Mouse (Mus musculus): Measurements from ENCODE around the gene Aacs. TPM values are rescaled to one million over a fixed set of nuclear protein-coding genes. Genes with fewer than 3 reads are reported as not detected.

Aacs gene
- polyA plus RNA-seq, 1 experiment from 2014 or later: 36.8 TPM

- Histone ChIP-seq H3K4me1 (peaks cover 16% of the 10 kb centered on the region), H3K4me2 (no peak overlapping the region)
These were observed 31.1 kb upstream of the Aacs start for GRCm38 (mm10) chr5:125444554-125444953.

GRCm38 (mm10) chr5:125446344-125446743 lies 29.3 kb upstream of the Aacs start:
- Histone ChIP-seq H3K4me2 (no peak overlapping the region), H3K9me3 (no peaks in the 10 kb centered on the region), H3K4me3 (no peak overlapping the region), H3K36me3 (peaks cover 5% of the 10 kb centered on the region), H3K27me3 (no peaks in the 10 kb centered on the region), H3K4me1 (peaks cover 10% of the 10 kb centered on the region), H3K27ac (no peak overlapping the region), H3K9ac (no peak overlapping the region)
- WGBS: 84% methylated on average over 7 of the region's 7 CpGs
- ATAC-seq (ENCODE audit: insufficient number of reproducible peaks, insufficient read depth, low FRiP score, low TSS enrichment, low read depth): no peak

More at GRCm38 (mm10) chr5:125444554-125444953, 31.1 kb upstream of the Aacs start:
- WGBS: 93% methylated on average over 4 of the region's 4 CpGs
- no peak overlapping the region for H3K4me3 ChIP-seq
- H3K9me3 ChIP-seq: no peaks in the 10 kb centered on the region
- H3K9ac ChIP-seq: no peak overlapping the region
- H3K27ac ChIP-seq: no peak overlapping the region
- ATAC-seq (ENCODE audit: insufficient number of reproducible peaks, insufficient read depth, low FRiP score, low TSS enrichment, low read depth): no peak
- peaks cover 5% of the 10 kb centered on the region for H3K36me3 ChIP-seq
- no peaks in the 10 kb centered on the region for H3K27me3 ChIP-seq

GRCm38 (mm10) chr5:125448026-125448425 lies 27.6 kb upstream of the Aacs start:
- Histone ChIP-seq H3K9me3 (no peaks in the 10 kb centered on the region), H3K27ac (no peak overlapping the region), H3K4me1 (peaks cover 3% of the 10 kb centered on the region; the same call in 1 of the 2 replicates), H3K4me2 (no peak overlapping the region), H3K27me3 (no peaks in the 10 kb centered on the region), H3K36me3 (peaks cover 18% of the 10 kb centered on the region), H3K4me3 (no peak overlapping the region), H3K9ac (no peak overlapping the region)
- ATAC-seq (ENCODE audit: insufficient number of reproducible peaks, insufficient read depth, low FRiP score, low TSS enrichment, low read depth): no peak
- 80% methylated on average over 3 of the region's 3 CpGs for WGBS

DNA sequence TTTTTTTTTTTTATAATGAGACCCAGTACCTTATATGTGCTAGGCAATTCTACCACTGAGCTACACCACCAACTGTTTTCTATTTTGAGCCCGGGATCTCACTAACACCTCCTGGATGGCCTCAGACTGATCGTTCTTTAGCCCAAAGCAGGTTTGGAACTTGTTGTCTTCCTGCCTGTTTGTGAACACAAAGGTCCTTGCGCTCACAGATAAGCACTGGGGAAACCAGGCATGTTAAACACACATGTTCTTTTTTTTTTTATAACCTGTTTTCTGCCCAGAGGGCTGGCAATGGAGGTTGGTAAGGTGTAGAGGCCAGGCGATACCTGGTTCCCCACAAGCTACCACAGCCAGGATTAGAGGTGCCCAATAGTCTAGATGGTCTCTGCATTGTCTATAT lies 27.0 kb upstream of the Aacs start:
- Histone ChIP-seq H3K27me3 (no peaks in the 10 kb centered on the region), H3K27ac (no peak overlapping the region), H3K9ac (no peak overlapping the region), H3K9me3 (no peaks in the 10 kb centered on the region), H3K4me3 (no peak overlapping the region), H3K4me2 (no peak overlapping the region), H3K36me3 (peaks cover 19% of the 10 kb centered on the region; the same call in 1 of the 2 replicates), H3K4me1 (peaks cover under 1% of the 10 kb centered on the region; the same call in 1 of the 2 replicates)
- 92% methylated on average over 4 of the region's 4 CpGs for WGBS
- ATAC-seq (ENCODE audit: insufficient number of reproducible peaks, insufficient read depth, low FRiP score, low TSS enrichment, low read depth): no peak

DNA sequence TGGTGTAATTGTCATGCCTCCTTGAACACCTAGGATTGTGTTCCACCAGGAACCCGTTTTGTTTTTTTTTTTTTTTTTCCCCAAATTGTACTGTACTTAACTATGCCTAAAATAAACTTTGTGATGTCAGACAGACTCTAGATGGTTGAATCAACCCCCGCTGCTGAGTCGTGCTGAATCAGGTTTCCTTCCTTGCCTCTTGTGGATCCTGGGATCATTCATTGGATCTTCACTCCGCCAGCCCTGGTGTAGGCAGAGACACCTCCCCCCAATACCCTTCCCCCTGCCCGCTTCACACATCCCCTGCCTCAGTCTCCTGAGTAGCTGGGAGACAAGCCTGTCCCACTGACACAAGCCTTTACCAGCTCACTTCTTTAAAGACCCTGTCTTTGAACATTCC lies 26.3 kb upstream of the Aacs start:
- Histone ChIP-seq H3K9ac (no peak overlapping the region), H3K4me2 (no peak overlapping the region), H3K27me3 (no peaks in the 10 kb centered on the region), H3K4me3 (no peak overlapping the region), H3K9me3 (no peaks in the 10 kb centered on the region), H3K36me3 (peaks cover 22% of the 10 kb centered on the region), H3K4me1 (no peaks in the 10 kb centered on the region), H3K27ac (no peak overlapping the region)
- whole genome bisulfite sequencing: 75% methylated on average over 5 of the region's 5 CpGs
- ATAC-seq (ENCODE audit: insufficient number of reproducible peaks, insufficient read depth, low FRiP score, low TSS enrichment, low read depth): no peak

DNA sequence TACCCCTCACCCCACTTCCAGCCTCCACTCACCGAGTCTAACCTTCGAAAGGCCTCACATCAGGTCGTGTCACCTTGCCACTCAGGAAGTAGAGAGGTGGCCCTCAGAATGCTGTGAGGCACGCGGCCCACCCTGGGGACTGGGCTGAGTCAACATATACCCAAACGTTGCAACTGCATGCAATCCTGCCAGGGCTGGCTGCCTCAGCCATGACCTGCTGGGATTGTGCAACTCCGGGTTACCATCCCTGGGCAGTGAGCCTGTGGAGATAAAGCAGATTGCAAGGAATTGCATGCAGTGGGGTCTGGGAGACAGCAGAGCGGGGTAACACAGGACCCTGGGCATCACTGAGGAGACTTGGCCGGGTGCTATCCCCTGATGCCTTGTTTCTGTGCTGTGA lies 23.0 kb upstream of the Aacs start:
- H3K9ac ChIP-seq: no peak overlapping the region
- no peaks in the 10 kb centered on the region for H3K4me1 ChIP-seq
- no peaks in the 10 kb centered on the region for H3K27me3 ChIP-seq
- H3K4me3 ChIP-seq: no peak overlapping the region
- no peak overlapping the region for H3K27ac ChIP-seq
- peaks cover 38% of the 10 kb centered on the region for H3K36me3 ChIP-seq
- WGBS: 86% methylated on average over 9 of the region's 9 CpGs
- no peaks in the 10 kb centered on the region for H3K9me3 ChIP-seq
- no peak for ATAC-seq (ENCODE audit: insufficient number of reproducible peaks, insufficient read depth, low FRiP score, low TSS enrichment, low read depth)
- no peak overlapping the region for H3K4me2 ChIP-seq

DNA sequence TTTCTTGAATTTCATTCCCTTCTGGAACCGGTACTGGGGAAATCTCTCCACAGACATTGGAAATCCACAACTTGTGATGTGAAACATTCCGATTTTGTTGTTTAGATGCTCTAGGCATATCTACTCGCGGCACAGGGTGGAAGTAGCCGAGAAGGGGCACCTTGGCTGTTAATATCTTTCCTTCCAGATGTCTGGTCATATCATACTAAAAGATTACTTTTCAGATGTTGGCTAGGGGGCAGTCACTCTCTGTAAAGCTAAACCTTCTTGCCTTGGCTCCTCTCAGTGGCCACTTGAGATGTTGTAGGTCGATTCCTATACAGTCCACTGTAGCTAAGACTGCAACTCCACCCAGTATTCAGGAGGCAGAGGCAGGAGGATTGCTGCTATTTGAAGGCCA lies 19.5 kb upstream of the Aacs start:
- no peak overlapping the region for H3K27ac ChIP-seq
- peaks cover 38% of the 10 kb centered on the region for H3K36me3 ChIP-seq
- no peak overlapping the region for H3K4me2 ChIP-seq
- H3K9ac ChIP-seq: no peak overlapping the region
- no peaks in the 10 kb centered on the region for H3K4me1 ChIP-seq
- no peak overlapping the region for H3K4me3 ChIP-seq
- no peak for ATAC-seq (ENCODE audit: insufficient number of reproducible peaks, insufficient read depth, low FRiP score, low TSS enrichment, low read depth)
- WGBS: 95% methylated on average over 6 of the region's 6 CpGs
- no peaks in the 10 kb centered on the region for H3K9me3 ChIP-seq
- H3K27me3 ChIP-seq: no peaks in the 10 kb centered on the region

DNA sequence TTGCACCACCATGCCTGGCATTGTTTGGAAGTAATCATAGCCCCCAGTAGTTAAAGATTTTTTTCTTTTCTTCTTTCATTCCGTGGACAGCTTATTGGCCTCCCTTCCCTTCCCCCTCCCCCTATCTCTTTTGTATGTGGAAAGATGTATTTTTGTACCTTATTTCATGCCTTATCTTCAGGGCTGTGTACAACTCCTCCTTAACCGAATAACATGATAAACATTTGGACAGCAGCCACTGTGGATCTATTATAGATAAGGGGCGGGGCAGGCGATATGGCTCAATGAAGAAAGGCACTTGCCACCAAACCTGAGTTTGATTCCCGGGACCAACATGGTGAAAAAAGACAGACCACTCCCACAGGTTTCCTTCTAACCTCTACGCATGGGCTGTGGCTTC lies 18.1 kb upstream of the Aacs start:
- Histone ChIP-seq H3K36me3 (peaks cover 30% of the 10 kb centered on the region), H3K4me2 (no peak overlapping the region), H3K4me3 (no peak overlapping the region), H3K27me3 (no peaks in the 10 kb centered on the region), H3K9ac (no peak overlapping the region), H3K9me3 (no peaks in the 10 kb centered on the region), H3K4me1 (no peaks in the 10 kb centered on the region), H3K27ac (no peak overlapping the region)
- ATAC-seq (ENCODE audit: insufficient number of reproducible peaks, insufficient read depth, low FRiP score, low TSS enrichment, low read depth): no peak
- WGBS: 87% methylated on average over 6 of the region's 6 CpGs

- peaks cover 6% of the 10 kb centered on the region for H3K4me1 ChIP-seq
- no peak overlapping the region for H3K27ac ChIP-seq
- WGBS: 91% methylated on average over 3 of the region's 3 CpGs
- H3K36me3 ChIP-seq: peaks cover 9% of the 10 kb centered on the region
- ATAC-seq (ENCODE audit: insufficient number of reproducible peaks, insufficient read depth, low FRiP score, low TSS enrichment, low read depth): no peak
- no peaks in the 10 kb centered on the region for H3K27me3 ChIP-seq
- no peak overlapping the region for H3K9ac ChIP-seq
- H3K4me3 ChIP-seq: no peak overlapping the region
- H3K4me2 ChIP-seq: no peak overlapping the region
- no peaks in the 10 kb centered on the region for H3K9me3 ChIP-seq
These were observed 15.0 kb upstream of the Aacs start for GRCm38 (mm10) chr5:125460574-125460973.

- Histone ChIP-seq H3K9ac (no peak overlapping the region), H3K36me3 (no peaks in the 10 kb centered on the region), H3K4me1 (peaks cover 6% of the 10 kb centered on the region), H3K27ac (no peak overlapping the region), H3K9me3 (no peaks in the 10 kb centered on the region), H3K4me3 (no peak overlapping the region), H3K27me3 (no peaks in the 10 kb centered on the region), H3K4me2 (no peak overlapping the region)
- ATAC-seq (ENCODE audit: insufficient number of reproducible peaks, insufficient read depth, low FRiP score, low TSS enrichment, low read depth): no peak
- WGBS: 47% methylated on average over 10 of the region's 10 CpGs
These were observed 13.7 kb upstream of the Aacs start for GRCm38 (mm10) chr5:125461868-125462445.

DNA sequence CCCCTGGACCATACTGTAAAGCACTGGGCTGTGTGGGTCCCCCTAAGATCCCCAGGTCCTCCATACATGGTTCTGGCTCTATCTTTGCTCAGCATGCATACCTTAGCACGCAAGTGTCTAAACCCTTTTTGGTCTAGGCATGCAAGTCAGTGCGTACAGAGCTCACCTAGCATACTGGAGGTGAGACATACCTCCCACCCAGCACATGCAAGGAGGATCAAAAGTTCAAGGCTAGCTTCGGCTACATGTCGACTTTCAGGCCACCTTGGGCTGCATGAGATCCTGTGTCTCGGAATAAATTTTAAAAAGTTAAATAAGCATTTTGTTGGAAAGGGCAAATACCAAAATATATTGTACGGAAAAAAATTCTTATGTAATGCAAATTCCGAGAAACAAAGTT lies 10.4 kb upstream of the Aacs start:
- ATAC-seq (ENCODE audit: insufficient number of reproducible peaks, insufficient read depth, low FRiP score, low TSS enrichment, low read depth): no peak
- H3K36me3 ChIP-seq: no peaks in the 10 kb centered on the region
- WGBS: 37% methylated on average over 7 of the region's 7 CpGs
- no peak overlapping the region for H3K27ac ChIP-seq
- H3K9me3 ChIP-seq: no peaks in the 10 kb centered on the region
- peaks cover 6% of the 10 kb centered on the region for H3K4me1 ChIP-seq
- H3K4me3 ChIP-seq: peak overlapping the region; percentile 42
- H3K27me3 ChIP-seq: no peaks in the 10 kb centered on the region
- 0 out of 2 replicates have a peak overlapping the region, but pooled peaks have one; percentile 44 for H3K9ac ChIP-seq
- peak overlapping the region; percentile 59 for H3K4me2 ChIP-seq

DNA sequence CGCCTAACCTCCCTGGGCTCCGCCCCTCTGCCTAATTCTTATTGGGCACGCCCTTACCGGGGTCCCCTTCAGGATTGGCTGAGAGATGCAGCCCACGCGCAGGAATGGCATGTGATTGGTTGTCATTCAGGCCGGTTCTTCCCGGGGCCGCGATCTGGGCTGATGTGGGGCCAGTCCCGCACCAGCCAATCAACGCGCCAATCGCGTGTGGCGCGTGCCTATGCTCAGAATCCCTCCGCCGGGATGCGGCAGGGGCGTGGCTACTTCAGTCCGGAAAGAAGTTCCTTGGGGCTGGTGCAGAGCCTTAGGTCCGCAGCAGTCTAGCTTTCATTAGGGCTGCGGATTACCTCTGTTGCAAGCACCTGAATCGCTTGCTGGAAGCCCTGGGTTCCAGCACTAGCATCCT lies 9.9 kb upstream of the Aacs start:
- ATAC-seq (ENCODE audit: insufficient number of reproducible peaks, insufficient read depth, low FRiP score, low TSS enrichment, low read depth): peak; percentile 99
- H3K36me3 ChIP-seq: no peaks in the 10 kb centered on the region
- H3K4me1 ChIP-seq: peaks cover 6% of the 10 kb centered on the region
- under 1% methylated on average over 25 of the region's 25 CpGs for WGBS
- peak overlapping the region; percentile 65 for H3K9ac ChIP-seq
- H3K4me2 ChIP-seq: peak overlapping the region; percentile 59
- no peaks in the 10 kb centered on the region for H3K9me3 ChIP-seq
- no peak overlapping the region for H3K27ac ChIP-seq
- H3K4me3 ChIP-seq: peak overlapping the region; percentile 42
- no peaks in the 10 kb centered on the region for H3K27me3 ChIP-seq
